In the genomic region with DNA sequence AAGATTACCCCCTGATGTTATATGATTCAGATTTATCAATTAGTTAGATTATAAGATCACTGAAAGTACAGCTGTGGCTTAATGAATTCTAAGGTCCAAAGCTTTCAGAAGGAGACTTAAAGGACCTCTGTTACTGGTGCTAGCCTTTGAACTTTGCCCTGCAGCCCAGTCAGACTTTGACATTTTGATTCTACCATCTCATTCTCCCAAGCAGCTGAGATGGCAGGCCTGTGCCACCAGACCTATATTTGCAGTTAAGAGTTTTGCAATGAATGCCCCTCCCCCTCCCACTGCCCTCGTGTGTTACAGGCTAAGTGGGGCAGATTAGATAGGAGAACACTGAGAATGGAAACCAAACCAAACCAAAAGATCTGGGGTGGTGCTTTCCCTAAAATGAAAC, we compare ENCODE assay signal across 31 mouse cellular contexts. TPM values are rescaled to one million over a fixed set of nuclear protein-coding genes. Genes with fewer than 3 reads are reported as not detected.
DNase-seq lines count a peak whose midpoint lies in the region; ATAC-seq lines count a peak whose summit lies in the region.
"Had no signal": no experiment of that assay in that cellular context is flagged by ENCODE, and none has a peak within 500 bp of the region (broad histone marks: within the 10 kb centered on the region; RNA-seq: fewer than 3 reads in every experiment).

No protein-coding gene starts in this region.

- H3K27ac ChIP-seq in kidney, embryonic 14.5 days (ENCODE audit: low read depth, low read length) = no peak overlapping the region
- H3K27ac ChIP-seq: embryonic facial prominence, embryonic 12.5 days; embryonic facial prominence, embryonic 15.5 days; gastrocnemius, adult 2 months; hindbrain, embryonic 12.5 days; hindbrain, embryonic 15.5 days had no signal

- no peak overlapping the region for H3K4me3 ChIP-seq in kidney, embryonic 14.5 days (ENCODE audit: low read length)
- H3K4me3 ChIP-seq: embryonic facial prominence, embryonic 12.5 days; embryonic facial prominence, embryonic 15.5 days; gastrocnemius, adult 2 months; hindbrain, embryonic 12.5 days; hindbrain, embryonic 15.5 days had no signal

- no peak overlapping the region for H3K4me2 ChIP-seq in kidney, embryonic 14.5 days (replicated peaks; ENCODE audit: low read depth, low read length)
- H3K4me2 ChIP-seq: embryonic facial prominence, embryonic 12.5 days; embryonic facial prominence, embryonic 15.5 days; heart, embryonic 11.5 days; hindbrain, embryonic 12.5 days; hindbrain, embryonic 15.5 days had no signal

- no peaks in the 10 kb centered on the region for H3K9me3 ChIP-seq in kidney, embryonic 14.5 days (ENCODE audit: control insufficient read depth, low read length)
- H3K9me3 ChIP-seq: embryonic facial prominence, embryonic 12.5 days; embryonic facial prominence, embryonic 15.5 days; hindbrain, embryonic 12.5 days; hindbrain, embryonic 15.5 days had no signal

- peaks cover 2% of the 10 kb centered on the region; the same call in 1 of the 2 replicates for H3K27me3 ChIP-seq in kidney, embryonic 14.5 days (ENCODE audit: control insufficient read depth, insufficient read depth, low read length)
- H3K27me3 ChIP-seq: embryonic facial prominence, embryonic 15.5 days; hindbrain, embryonic 15.5 days had no signal

- no peaks in the 10 kb centered on the region for H3K36me3 ChIP-seq in kidney, embryonic 14.5 days (ENCODE audit: control insufficient read depth, insufficient read depth, low read length)
- H3K36me3 ChIP-seq: embryonic facial prominence, embryonic 12.5 days; embryonic facial prominence, embryonic 15.5 days; hindbrain, embryonic 12.5 days; hindbrain, embryonic 15.5 days had no signal

- peak; percentile 12 for DNase-seq in adrenal gland, postnatal 10 days
- no peak for DNase-seq in adrenal gland, postnatal 14 days
- DNase-seq in kidney, adult 8-10 months = peak; percentile 19 to 29
- peak; percentile 22 to 46 for DNase-seq in kidney, postnatal 36 days
- DNase-seq in kidney, postnatal 14 days = no peak
- DNase-seq: adrenal gland, adult 8-10 months; cerebellum, adult 11 months; cerebellum, adult 2 months; cerebellum, adult 9-11 months; cerebellum, postnatal 25 days; forebrain, postnatal 0 days; gastrocnemius, adult 2 months; gastrocnemius, postnatal 14 days; heart, adult 11 months had no signal

- WGBS in kidney, embryonic 14.5 days = 27% methylated on average over 1 of the region's 1 CpGs

- H3K4me1 ChIP-seq in kidney, embryonic 14.5 days (ENCODE audit: control insufficient read depth, insufficient read depth, low read length) = no peaks in the 10 kb centered on the region
- H3K4me1 ChIP-seq: embryonic facial prominence, embryonic 12.5 days; embryonic facial prominence, embryonic 15.5 days; hindbrain, embryonic 12.5 days; hindbrain, embryonic 15.5 days had no signal

- no peak overlapping the region for H3K9ac ChIP-seq in kidney, embryonic 14.5 days (ENCODE audit: low read depth, low read length)
- H3K9ac ChIP-seq: embryonic facial prominence, embryonic 12.5 days; embryonic facial prominence, embryonic 15.5 days; forebrain, postnatal 0 days; hindbrain, embryonic 12.5 days; hindbrain, embryonic 15.5 days had no signal

- no peak for ATAC-seq in kidney, embryonic 14.5 days (ENCODE audit: low FRiP score, low TSS enrichment)
- ATAC-seq: activated CD4-positive, CD25-positive, alpha-beta regulatory T cell, adult 4 months; forebrain, embryonic 14.5 days; forebrain, postnatal 0 days had no signal

RNA-seq across cellular contexts. Expression of a gene that starts 20.4 kb away (rescaled TPM):
- not detected for total RNA-seq in adrenal gland, postnatal 10 days (2021)
- total RNA-seq in adrenal gland, postnatal 14 days (2021) = not detected in 2 replicates
- polyA plus RNA-seq in kidney, embryonic 14.5 days (2014; fragmentation: Nextera tagmentation; extraction: Ambion mirVana) = 7.4 and 10.9 TPM in 2 replicates
- total RNA-seq: common myeloid progenitor, adult 5-6 weeks; ES-E14; forebrain, postnatal 0 days; gastrocnemius, adult 2 months; gastrocnemius, postnatal 14 days; gastrocnemius, postnatal 4 days; heart, adult 8-10 months; heart, postnatal 25 days; hematopoietic stem cell, adult 5-6 weeks had no signal
- polyA plus RNA-seq: activated CD4-positive, CD25-positive, alpha-beta regulatory T cell, adult 4 months; cerebellum, adult 2 months; forebrain, embryonic 14.5 days; forebrain, postnatal 0 days; frontal cortex, adult 2 months; heart, embryonic 14.5 days; heart, postnatal 0 days had no signal

Comparison
In these comparisons a context has a peak if more than half of its experiments do, and no peak if none do; other contexts are left out.
1. DNase-seq: peak in adrenal gland, postnatal 10 days (single experiment), kidney, adult 8-10 months (2 of 2) and kidney, postnatal 36 days (2 of 2); none in adrenal gland, postnatal 14 days (single experiment) and kidney, postnatal 14 days (single experiment).